Mouse (Mus musculus): ENCODE data around the gene Trim47.

GRCm38 (mm10) chr11:116130488-116131205 lies 3.6 kb upstream of the Trim47 start, which contains the start of gene Trim65:
- TF ChIP-seq CTCF (IDR thresholded peaks at IDR 0.05; ENCODE audit: control insufficient read depth, insufficient read depth, insufficient replicate concordance, low read depth, low read length) (peak; percentile 68; the same call in 1 of the 2 replicates), POLR2A (IDR thresholded peaks at IDR 0.05; ENCODE audit: control insufficient read depth, low read depth, low read length) (no peak; the same call in 1 of the 2 replicates)

Measured in testis, adult 2 months (tissue).